Mouse (Mus musculus) kidney, embryonic 16.5 days (tissue): Measurements from ENCODE around the gene Atp6v1fnb. TPM values are rescaled to one million over a fixed set of nuclear protein-coding genes. Genes with fewer than 3 reads are reported as not detected.

Experiments
- ATAC-seq: fragments of 200-750 bp; cut with Nextera tagmentation; 2 replicates; pipeline ENCODE4 v1.8.0; 2017; ENCODE audit warnings: moderate TSS enrichment; ENCODE audit not compliant: low FRiP score, low TSS enrichment
- H3K27ac ChIP-seq: fragments of 300-500 bp; sonication (generic); 2 replicates; pipeline ENCODE4 v1.5.1; 2014; ENCODE audit warnings: low read length
- H3K27me3 ChIP-seq: fragments of 300-500 bp; sonication (generic); 2 replicates; pipeline ENCODE4 v1.6.1; 2014; ENCODE audit warnings: low read length, control low read depth, mixed read lengths; ENCODE audit not compliant: insufficient read depth
- H3K36me3 ChIP-seq: fragments of 300-500 bp; sonication (generic); 2 replicates; pipeline ENCODE4 v1.6.1; 2014; ENCODE audit warnings: low read length, control low read depth, mixed read lengths; ENCODE audit not compliant: insufficient read depth
- H3K4me1 ChIP-seq: fragments of 300-500 bp; sonication (generic); 2 replicates; pipeline ENCODE4 v1.6.1; 2014; ENCODE audit warnings: low read length, control low read depth, mixed read lengths; ENCODE audit not compliant: insufficient read depth
- H3K4me2 ChIP-seq: fragments of 300-500 bp; sonication (generic); replicated peaks from 2 replicates; pipeline ENCODE4 v1.6.1; 2014; ENCODE audit warnings: low read depth, low read length
- H3K4me3 ChIP-seq: fragments of 300-500 bp; sonication (generic); 2 replicates; pipeline ENCODE4 v1.5.1; 2014; ENCODE audit warnings: mild to moderate bottlenecking, low read length
- H3K9ac ChIP-seq: fragments of 300-500 bp; sonication (generic); replicated peaks from 2 replicates; pipeline ENCODE4 v1.6.1; 2014; ENCODE audit warnings: low read length
- H3K9me3 ChIP-seq: fragments of 300-500 bp; sonication (generic); 2 replicates; pipeline ENCODE4 v1.6.1; 2016; ENCODE audit warnings: low read length, control low read depth
- WGBS: fragments of 180-500 bp; shearing (Covaris S2); extraction: QIAGEN DNeasy Blood & Tissue Kit; methylation state at CpG from one replicate; pipeline ENCODE4 v1.1.7; 2014; 5-methylcytosine and 5-hydroxymethylcytosine counted together
- polyA plus RNA-seq: library from polyadenylated mRNA; unstranded; fragments of >200 nt; fragmentation: Nextera tagmentation; extraction: Ambion mirVana; gene quantifications from 2 replicates; pipeline ENCODE4 v1.2.1, GENCODE M21; 2015

Atp6v1fnb gene
- polyA plus RNA-seq, 1 experiment from 2014 or later, result 0.37 TPM

DNA sequence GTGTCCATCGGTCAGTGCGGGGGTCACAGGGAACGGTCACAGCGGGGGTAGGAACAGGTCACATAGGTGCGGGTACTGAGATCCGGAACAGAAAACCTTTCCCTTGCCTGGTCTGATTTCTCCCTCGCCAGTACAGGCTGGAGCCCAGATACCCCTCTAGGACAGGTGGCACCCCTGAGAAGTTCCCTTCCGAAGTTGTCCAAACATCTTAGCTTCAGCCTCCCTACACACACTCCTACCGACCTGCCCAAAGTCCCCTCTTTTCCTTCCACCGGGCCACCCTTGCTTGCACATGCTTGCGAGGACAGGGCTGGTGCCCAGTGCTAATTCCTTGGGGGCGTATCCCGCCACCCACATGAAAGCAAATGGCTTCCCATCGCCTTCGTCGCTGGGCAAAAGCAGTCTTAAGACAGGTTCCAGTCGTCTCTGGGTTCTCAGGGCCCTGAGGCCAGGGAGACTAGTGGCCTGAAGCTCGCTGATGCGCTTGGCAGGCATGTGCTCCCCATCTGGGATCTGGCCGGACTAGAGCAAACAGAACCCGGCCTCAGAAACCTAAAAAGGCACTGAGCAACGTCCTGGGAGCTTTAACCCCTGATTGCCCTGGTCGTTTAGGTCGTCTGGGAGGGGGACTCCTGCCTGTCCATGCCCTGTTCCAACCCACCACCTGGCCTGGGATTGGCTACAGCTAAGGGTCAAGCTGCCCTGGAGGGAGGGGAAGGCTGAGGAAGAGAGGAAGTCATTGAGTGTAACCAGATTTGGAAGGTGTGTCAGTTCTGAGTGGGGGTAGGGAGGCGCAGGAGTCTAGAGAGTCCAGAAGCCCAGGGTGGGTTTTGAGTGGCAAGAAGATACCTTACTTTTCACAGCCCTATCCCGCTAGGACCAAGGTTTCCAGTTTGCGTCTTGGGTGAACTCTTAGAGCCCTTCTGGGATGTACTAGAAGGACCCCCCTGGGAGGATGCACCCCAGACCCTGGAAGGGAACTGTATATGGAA is 37.1 kb upstream of the Atp6v1fnb start:
- WGBS, result 7% methylated on average over 27 of the region's 27 CpGs
- H3K27me3 ChIP-seq, result peaks cover 25% of the 10 kb centered on the region; the same call in 1 of the 2 replicates
- peak overlapping the region; percentile 61 for H3K4me3 ChIP-seq
- peak; percentile 1; the same call in 1 of the 2 replicates for ATAC-seq
- peak overlapping the region; percentile 69 for H3K9ac ChIP-seq
- H3K4me1 ChIP-seq, result peaks cover 47% of the 10 kb centered on the region
- peak overlapping the region; percentile 49 for H3K27ac ChIP-seq
- H3K9me3 ChIP-seq, result no peaks in the 10 kb centered on the region
- H3K36me3 ChIP-seq, result no peaks in the 10 kb centered on the region
- peak overlapping the region; percentile 89 for H3K4me2 ChIP-seq

DNA sequence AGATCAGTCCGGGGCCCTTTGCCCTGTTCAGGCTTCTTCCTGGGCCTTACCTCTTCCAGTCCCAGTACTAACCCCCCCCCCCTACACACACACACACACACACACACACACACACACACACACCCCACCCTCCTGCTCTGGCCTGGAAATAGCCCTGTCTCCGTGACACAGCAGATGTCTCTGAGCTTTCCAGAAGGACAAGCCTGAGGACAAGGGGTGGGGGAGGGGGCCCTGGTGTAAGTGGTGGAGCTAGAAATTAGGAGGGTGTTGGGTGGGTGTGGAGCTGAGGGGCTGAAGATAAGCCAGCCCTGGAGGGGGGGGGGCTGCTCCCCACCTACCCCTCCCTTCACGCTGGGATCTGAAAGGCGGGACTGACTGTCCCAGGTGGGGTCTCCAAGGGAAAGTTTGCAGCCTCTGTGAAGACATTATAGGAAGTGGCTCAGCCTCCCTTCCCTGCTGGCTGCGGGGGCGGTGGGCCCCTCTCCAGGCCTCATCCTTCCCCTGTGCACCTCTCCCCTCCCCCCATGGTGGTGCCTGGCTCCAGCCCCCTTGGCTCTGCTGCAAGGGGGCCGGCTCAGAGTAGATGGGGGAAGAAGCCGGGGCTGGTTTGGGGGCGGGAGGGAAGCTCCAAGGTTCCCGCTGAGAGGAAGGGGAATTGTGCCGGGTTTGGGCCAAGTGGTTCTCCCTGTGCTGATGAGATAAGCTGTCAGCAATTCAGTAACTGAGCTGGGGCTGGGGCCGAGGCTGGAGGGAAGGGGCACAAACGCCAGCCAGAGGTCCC is 36.1 kb upstream of the Atp6v1fnb start:
- 6% methylated on average over 12 of the region's 13 CpGs for WGBS
- peak; percentile 52 for ATAC-seq
- peaks cover 47% of the 10 kb centered on the region for H3K4me1 ChIP-seq
- H3K27ac ChIP-seq, result peak overlapping the region; percentile 88
- peak overlapping the region; percentile 89 for H3K4me2 ChIP-seq
- peaks cover 25% of the 10 kb centered on the region; the same call in 1 of the 2 replicates for H3K27me3 ChIP-seq
- H3K36me3 ChIP-seq, result no peaks in the 10 kb centered on the region
- H3K4me3 ChIP-seq, result peak overlapping the region; percentile 61
- H3K9me3 ChIP-seq, result no peaks in the 10 kb centered on the region
- peak overlapping the region; percentile 39; the same call in 1 of the 2 replicates for H3K9ac ChIP-seq

DNA sequence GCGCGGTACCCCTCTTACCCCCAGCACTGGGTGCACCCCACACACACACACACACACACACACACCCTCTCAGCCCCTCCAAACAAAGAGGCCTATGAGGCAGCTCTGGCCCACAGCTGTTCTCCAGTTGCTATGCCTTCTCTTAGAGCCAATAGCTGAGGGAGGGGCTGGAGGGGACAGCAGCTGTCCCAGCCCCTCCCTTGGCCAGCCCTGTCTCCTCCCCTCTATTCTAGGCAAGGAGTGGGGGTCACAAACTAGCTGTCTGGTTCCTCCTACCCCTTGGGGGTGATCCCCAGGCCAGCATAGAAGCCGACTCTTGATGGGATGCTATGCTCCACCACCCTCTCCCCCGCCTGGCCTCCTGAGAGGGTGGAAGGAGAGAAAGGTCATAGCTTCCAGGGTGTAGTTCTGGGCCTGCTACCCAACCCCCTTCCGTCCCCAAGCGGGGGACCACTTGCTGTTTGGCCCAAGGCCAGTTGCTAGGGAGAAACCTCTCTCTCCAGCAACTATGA is 35.2 kb upstream of the Atp6v1fnb start:
- peak; percentile 67 for ATAC-seq
- Histone ChIP-seq H3K9me3 (no peaks in the 10 kb centered on the region), H3K4me2 (peak overlapping the region; percentile 89), H3K36me3 (0 out of 2 replicates have a peak, but pooled peaks cover 7% of the 10 kb centered on the region), H3K27ac (peak overlapping the region; percentile 88), H3K27me3 (peaks cover 25% of the 10 kb centered on the region; the same call in 1 of the 2 replicates), H3K4me3 (peak overlapping the region; percentile 61), H3K4me1 (peaks cover 47% of the 10 kb centered on the region), H3K9ac (peak overlapping the region; percentile 39)
- under 1% methylated on average over 6 of the region's 6 CpGs for WGBS

DNA sequence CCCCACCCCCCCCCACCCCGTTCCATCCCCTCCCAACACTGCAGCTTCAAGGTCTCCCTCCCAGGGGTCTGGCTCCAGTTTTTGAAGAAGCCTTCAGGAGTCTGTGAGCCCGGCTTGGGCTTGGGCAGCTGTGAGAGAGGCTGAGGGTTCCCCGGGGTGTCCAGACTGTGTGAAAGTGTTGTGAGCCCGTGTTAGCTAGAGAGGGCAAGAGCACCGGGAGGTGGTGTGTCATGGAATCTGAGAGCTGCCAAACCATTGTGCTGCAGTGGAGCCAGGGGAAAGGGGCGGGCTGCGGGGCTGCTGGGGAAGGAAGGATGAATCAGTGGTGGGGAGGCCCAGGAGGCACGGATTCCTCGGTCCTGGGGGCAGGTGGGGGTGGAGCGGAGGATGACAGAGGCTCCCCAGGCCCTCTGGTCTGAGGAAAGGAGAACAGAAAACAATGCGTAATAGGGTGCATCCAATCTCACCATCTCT is 34.7 kb upstream of the Atp6v1fnb start:
- H3K4me3 ChIP-seq, result peak overlapping the region; percentile 61; the same call in 1 of the 2 replicates
- 10% methylated on average over 11 of the region's 11 CpGs for WGBS
- peak overlapping the region; percentile 88 for H3K27ac ChIP-seq

DNA sequence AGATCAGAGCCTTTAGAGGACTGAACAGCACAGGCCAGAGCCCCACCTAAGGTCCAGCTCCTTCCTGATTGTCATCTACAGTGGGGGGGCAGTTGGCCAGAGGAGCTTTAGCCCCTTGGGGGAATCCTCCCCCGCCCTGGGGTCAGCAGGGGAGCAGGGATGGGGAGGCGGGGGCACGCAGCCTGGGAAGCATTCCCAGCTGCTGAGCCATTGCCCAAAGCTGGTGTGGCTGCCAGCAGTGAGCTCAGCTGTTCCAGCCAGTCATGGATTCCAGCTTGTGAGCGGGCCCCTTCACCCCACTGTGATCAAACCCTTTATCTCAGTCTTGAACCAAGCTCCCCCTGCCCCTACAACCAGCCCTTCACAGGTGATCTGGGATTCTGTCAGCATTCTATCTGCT is 32.0 kb upstream of the Atp6v1fnb start:
- 69% methylated on average over 4 of the region's 4 CpGs for WGBS

More for the DNA sequence above, 34.7 kb upstream of the Atp6v1fnb start:
- Histone ChIP-seq H3K27me3 (peaks cover 24% of the 10 kb centered on the region; the same call in 1 of the 2 replicates), H3K4me2 (peak overlapping the region; percentile 89), H3K9ac (peak overlapping the region; percentile 39), H3K9me3 (no peaks in the 10 kb centered on the region), H3K36me3 (0 out of 2 replicates have a peak, but pooled peaks cover 7% of the 10 kb centered on the region), H3K4me1 (peaks cover 47% of the 10 kb centered on the region)
- ATAC-seq, result 0 out of 2 replicates have a peak, but pooled peaks have one; percentile 16

DNA sequence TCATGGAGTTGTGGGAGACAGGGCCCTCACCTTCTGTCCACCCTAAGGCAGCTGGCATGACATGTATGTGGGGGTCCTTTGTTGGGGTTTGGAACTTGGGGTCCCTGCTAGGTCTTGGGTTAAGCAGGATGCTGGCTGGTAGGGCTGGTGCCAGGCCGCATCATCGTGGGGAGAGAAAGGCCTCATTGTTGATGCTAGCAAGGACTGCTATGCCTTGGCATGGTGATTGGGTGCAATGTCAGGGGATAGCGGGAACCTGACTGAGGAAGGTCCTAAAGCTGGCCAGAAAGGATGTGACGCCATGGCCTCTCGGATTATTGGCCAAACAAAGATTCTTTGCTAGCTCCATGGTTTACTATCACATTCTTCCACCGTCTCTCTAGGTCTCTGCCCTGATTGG is 31.4 kb upstream of the Atp6v1fnb start:
- Histone ChIP-seq H3K27me3 (no peaks in the 10 kb centered on the region), H3K36me3 (peaks cover 10% of the 10 kb centered on the region; the same call in 1 of the 2 replicates), H3K4me1 (peaks cover 24% of the 10 kb centered on the region), H3K9me3 (no peaks in the 10 kb centered on the region), H3K27ac (no peak overlapping the region), H3K9ac (no peak overlapping the region), H3K4me2 (no peak overlapping the region), H3K4me3 (no peak overlapping the region)
- no peak for ATAC-seq
- 88% methylated on average over 6 of the region's 6 CpGs for WGBS

More for the DNA sequence above, 32.0 kb upstream of the Atp6v1fnb start:
- no peaks in the 10 kb centered on the region for H3K9me3 ChIP-seq
- 0 out of 2 replicates have a peak, but pooled peaks cover 3% of the 10 kb centered on the region for H3K27me3 ChIP-seq
- H3K9ac ChIP-seq, result no peak overlapping the region
- H3K4me3 ChIP-seq, result no peak overlapping the region
- peaks cover 10% of the 10 kb centered on the region; the same call in 1 of the 2 replicates for H3K36me3 ChIP-seq
- H3K27ac ChIP-seq, result no peak overlapping the region
- peaks cover 29% of the 10 kb centered on the region for H3K4me1 ChIP-seq
- ATAC-seq, result no peak
- H3K4me2 ChIP-seq, result no peak overlapping the region

DNA sequence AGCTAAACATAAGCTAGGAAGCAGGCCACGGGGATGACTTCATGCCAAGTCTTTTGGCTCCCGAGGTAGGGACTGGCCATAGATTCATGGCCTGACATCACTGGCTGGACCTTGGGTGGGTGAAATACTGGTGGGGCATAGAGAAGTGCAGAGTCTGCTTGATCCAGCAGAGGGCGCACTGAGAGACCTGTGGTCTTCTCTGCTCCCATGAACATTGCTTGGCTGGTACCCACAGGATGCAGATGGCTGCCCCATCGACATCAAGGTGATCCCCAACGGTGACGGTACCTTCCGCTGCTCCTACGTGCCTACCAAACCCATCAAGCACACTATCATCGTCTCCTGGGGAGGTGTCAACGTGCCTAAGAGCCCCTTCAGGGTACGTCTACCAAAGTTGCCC is 26.5 kb upstream of the Atp6v1fnb start:
- 70% methylated on average over 11 of the region's 11 CpGs for WGBS
- no peaks in the 10 kb centered on the region for H3K27me3 ChIP-seq
- no peak overlapping the region for H3K4me3 ChIP-seq
- H3K9me3 ChIP-seq, result no peaks in the 10 kb centered on the region
- H3K27ac ChIP-seq, result no peak overlapping the region
- ATAC-seq, result no peak
- H3K4me1 ChIP-seq, result no peaks in the 10 kb centered on the region
- H3K9ac ChIP-seq, result no peak overlapping the region
- peaks cover 32% of the 10 kb centered on the region; the same call in 1 of the 2 replicates for H3K36me3 ChIP-seq
- no peak overlapping the region for H3K4me2 ChIP-seq

DNA sequence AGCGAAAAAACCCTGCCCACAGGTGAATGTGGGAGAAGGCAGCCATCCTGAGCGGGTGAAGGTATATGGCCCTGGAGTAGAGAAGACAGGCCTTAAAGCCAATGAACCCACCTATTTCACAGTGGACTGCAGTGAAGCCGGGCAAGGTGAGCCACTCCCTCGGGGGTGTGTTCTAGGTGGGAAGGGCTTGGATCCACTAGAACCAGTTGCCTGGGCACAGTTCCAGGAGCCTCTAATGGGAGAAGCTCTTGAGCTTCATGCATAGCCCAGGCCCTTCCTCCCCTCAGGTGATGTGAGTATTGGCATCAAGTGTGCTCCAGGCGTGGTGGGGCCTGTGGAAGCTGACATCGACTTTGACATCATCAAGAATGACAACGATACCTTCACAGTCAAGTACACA is 25.9 kb upstream of the Atp6v1fnb start:
- H3K4me1 ChIP-seq, result no peaks in the 10 kb centered on the region
- peaks cover 31% of the 10 kb centered on the region; the same call in 1 of the 2 replicates for H3K36me3 ChIP-seq
- ATAC-seq, result no peak
- WGBS, result 94% methylated on average over 7 of the region's 7 CpGs
- no peak overlapping the region for H3K9ac ChIP-seq
- no peak overlapping the region for H3K27ac ChIP-seq
- no peak overlapping the region for H3K4me2 ChIP-seq
- no peaks in the 10 kb centered on the region for H3K9me3 ChIP-seq
- no peak overlapping the region for H3K4me3 ChIP-seq
- H3K27me3 ChIP-seq, result no peaks in the 10 kb centered on the region

DNA sequence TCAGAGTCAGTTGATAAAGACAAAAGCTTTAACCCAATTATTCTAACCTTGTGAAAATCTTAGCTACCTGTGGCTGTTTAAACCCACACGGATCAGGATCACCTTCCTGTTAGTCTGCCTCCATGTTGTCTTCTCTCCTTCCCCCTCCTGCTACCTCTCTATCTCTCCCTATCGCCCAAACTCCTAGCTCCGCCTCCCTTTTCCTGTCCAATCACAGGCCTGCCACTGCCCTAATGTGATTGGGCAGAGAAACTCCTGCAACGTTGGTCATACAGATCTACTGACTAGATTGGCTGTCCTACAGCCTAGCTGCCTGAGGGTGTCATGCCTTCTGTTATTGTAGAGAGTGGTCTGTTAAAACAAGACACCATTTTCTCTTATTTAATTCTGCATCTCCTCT is 21.4 kb upstream of the Atp6v1fnb start:
- Histone ChIP-seq H3K9ac (no peak overlapping the region), H3K4me2 (no peak overlapping the region), H3K4me1 (no peaks in the 10 kb centered on the region), H3K9me3 (no peaks in the 10 kb centered on the region), H3K4me3 (no peak overlapping the region), H3K27me3 (no peaks in the 10 kb centered on the region), H3K27ac (no peak overlapping the region), H3K36me3 (peaks cover 42% of the 10 kb centered on the region; the same call in 1 of the 2 replicates)
- no peak for ATAC-seq
- WGBS, result 33% methylated on average over 4 of the region's 4 CpGs
